Mouse (Mus musculus): ENCODE data around the gene Six5.

DNA sequence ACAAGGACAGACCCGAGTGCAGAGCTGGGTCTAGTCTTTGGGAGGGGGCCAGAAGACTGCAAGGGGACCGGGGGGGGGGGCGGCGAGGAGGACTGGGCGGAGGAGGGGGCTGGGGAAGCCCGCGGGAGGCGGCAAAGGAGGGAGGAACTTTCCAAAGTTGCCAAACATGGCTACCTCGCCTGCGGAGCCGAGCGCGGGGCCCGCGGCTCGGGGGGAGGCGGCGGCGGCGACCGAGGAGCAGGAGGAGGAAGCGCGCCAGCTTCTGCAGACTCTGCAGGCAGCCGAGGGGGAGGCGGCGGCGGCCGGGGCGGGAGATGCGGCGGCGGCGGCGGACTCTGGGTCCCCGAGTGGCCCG lies at the start of gene Six5:
- no peak for TF ChIP-seq CTCF (conservative IDR thresholded peaks at IDR 0.05; ENCODE audit: low read length)
- TF ChIP-seq POU5F1 (IDR thresholded peaks at IDR 0.05; ENCODE audit: borderline replicate concordance, low read length), result no peak
- TF ChIP-seq NANOG (IDR thresholded peaks at IDR 0.05; ENCODE audit: borderline replicate concordance, low read length), result no peak

All from E14TG2a.4 (cell line).